Mouse (Mus musculus) midbrain, postnatal 0 days (tissue): ENCODE data around the gene Mbnl2. TPM values are rescaled to one million over a fixed set of nuclear protein-coding genes. Genes with fewer than 3 reads are reported as not detected.

Source experiments
- ATAC-seq: fragments of 200-750 bp; cut with Nextera tagmentation; 2 replicates; pipeline ENCODE4 v1.8.0; 2017; ENCODE audit warnings: moderate number of reproducible peaks, mild to moderate bottlenecking, moderate TSS enrichment, moderate library complexity; ENCODE audit not compliant: low FRiP score
- DNase-seq: peaks from one replicate; pipeline ENCODE4 v3.0.0-alpha.2; 2015; ENCODE audit warnings: low spot score
- H3K27ac ChIP-seq: fragments of 300-500 bp; sonication (generic); 2 replicates; pipeline ENCODE4 v1.5.1; 2014; ENCODE audit warnings: low read depth, mild to moderate bottlenecking, low read length, mixed read lengths
- H3K27me3 ChIP-seq: fragments of 300-500 bp; sonication (generic); 2 replicates; pipeline ENCODE4 v1.6.1; 2014; ENCODE audit warnings: low read length, control low read depth, mixed read lengths; ENCODE audit not compliant: insufficient read depth
- H3K36me3 ChIP-seq: fragments of 300-500 bp; sonication (generic); 2 replicates; pipeline ENCODE4 v1.6.1; 2014; ENCODE audit warnings: low read length, control low read depth, mixed read lengths; ENCODE audit not compliant: insufficient read depth
- H3K4me1 ChIP-seq: fragments of 300-500 bp; sonication (generic); 2 replicates; pipeline ENCODE4 v1.6.1; 2014; ENCODE audit warnings: mild to moderate bottlenecking, control low read depth, antibody characterized with exemption, low read length, mixed read lengths; ENCODE audit not compliant: insufficient read depth
- H3K4me2 ChIP-seq: fragments of 300-500 bp; sonication (generic); 2 replicates; pipeline ENCODE4 v1.6.1; 2014; ENCODE audit warnings: low read depth, mild to moderate bottlenecking, low read length, mixed read lengths; ENCODE audit not compliant: poor library complexity, severe bottlenecking
- H3K4me3 ChIP-seq: fragments of 300-500 bp; sonication (generic); 2 replicates; pipeline ENCODE4 v1.5.1; 2014; ENCODE audit warnings: low read depth, mild to moderate bottlenecking, low read length, moderate library complexity
- H3K9ac ChIP-seq: fragments of 300-500 bp; sonication (generic); replicated peaks from 2 replicates; pipeline ENCODE4 v1.6.1; 2014; ENCODE audit warnings: mild to moderate bottlenecking, low read length, moderate library complexity, mixed read lengths; ENCODE audit not compliant: poor library complexity, severe bottlenecking
- H3K9me3 ChIP-seq: fragments of 300-500 bp; sonication (generic); 2 replicates; pipeline ENCODE4 v1.6.1; 2016; ENCODE audit warnings: low read length, control low read depth
- CTCF ChIP-seq: IDR thresholded peaks from 2 replicates; pipeline ENCODE4 v1.5.1; 2016; ENCODE audit warnings: antibody characterized with exemption, mild to moderate bottlenecking
- WGBS: fragments of 180-500 bp; shearing (Covaris S2); extraction: QIAGEN DNeasy Blood & Tissue Kit; methylation state at CpG from one replicate; pipeline ENCODE4 v1.1.7; 2014; 5-methylcytosine and 5-hydroxymethylcytosine counted together
- polyA plus RNA-seq: library from polyadenylated mRNA; unstranded; fragments of >200 nt; fragmentation: Nextera tagmentation; extraction: Ambion mirVana; gene quantifications from 2 replicates; pipeline ENCODE4 v1.2.1, GENCODE M21; 2015
- total RNA-seq: library from RNA; depleted of rRNA; stranded (reverse); fragments of >200 nt; gene quantifications from 2 replicates; pipeline ENCODE4 v1.2.3, GENCODE M21; 2014

The Mbnl2 gene
- total and polyA plus RNA-seq, 2 experiments from 2014 or later, result 19.5 to 41.4 TPM

DNA sequence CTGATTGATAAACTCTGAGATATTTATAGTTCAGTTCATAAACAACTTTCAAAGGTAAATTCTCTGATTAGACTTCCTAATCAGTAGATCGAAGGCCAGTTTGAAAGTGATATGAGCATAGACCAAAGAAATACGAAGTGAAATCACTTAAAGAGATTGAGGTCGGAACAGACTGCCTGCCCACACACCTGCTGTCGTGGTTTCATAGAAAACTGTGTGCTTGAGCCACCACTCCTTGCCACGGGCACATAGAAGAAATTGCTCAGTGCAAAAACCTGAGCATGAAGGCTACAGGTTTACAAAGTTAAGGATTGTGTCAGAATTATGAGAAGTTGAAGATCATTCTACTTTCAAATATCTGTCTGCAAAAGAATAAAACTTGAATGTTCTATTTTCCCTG, 153.0 kb downstream of the Mbnl2 start:
- no peak for TF ChIP-seq CTCF
- Histone ChIP-seq H3K9me3 (0 out of 2 replicates have a peak, but pooled peaks cover 7% of the 10 kb centered on the region), H3K36me3 (peaks cover 5% of the 10 kb centered on the region), H3K4me2 (no peak overlapping the region), H3K4me3 (no peak overlapping the region), H3K9ac (no peak overlapping the region), H3K27me3 (no peaks in the 10 kb centered on the region), H3K4me1 (no peaks in the 10 kb centered on the region), H3K27ac (no peak overlapping the region)
- ATAC-seq (no peak), DNase-seq (no peak)
- WGBS, result 93% methylated on average over 5 of the region's 5 CpGs

DNA sequence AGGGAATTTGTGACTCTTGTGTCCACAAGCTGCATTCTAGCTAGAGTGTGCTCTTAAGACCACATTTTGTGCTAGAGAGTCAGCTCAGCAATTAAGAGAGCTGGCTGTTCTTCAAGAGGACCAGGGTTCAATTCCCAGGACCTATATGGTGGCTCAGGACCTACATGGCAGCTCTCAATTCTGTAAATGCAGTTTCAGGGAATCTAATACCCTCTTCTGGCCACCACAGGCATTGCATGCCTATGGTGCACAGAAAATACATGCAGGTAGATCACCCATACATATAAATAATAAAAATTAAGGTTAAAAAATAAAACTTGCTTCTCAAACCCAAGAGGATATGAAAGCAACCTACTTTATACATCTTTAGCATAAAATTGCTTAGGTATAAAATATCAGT, 157.3 kb downstream of the Mbnl2 start:
- no peaks in the 10 kb centered on the region for H3K9me3 ChIP-seq
- H3K4me3 ChIP-seq, result no peak overlapping the region
- no peak overlapping the region for H3K9ac ChIP-seq
- no peaks in the 10 kb centered on the region for H3K27me3 ChIP-seq
- ATAC-seq (no peak), DNase-seq (no peak)
- H3K27ac ChIP-seq, result no peak overlapping the region
- no peaks in the 10 kb centered on the region for H3K4me1 ChIP-seq
- peak; percentile 56 for TF ChIP-seq CTCF
- H3K4me2 ChIP-seq, result no peak overlapping the region
- H3K36me3 ChIP-seq, result no peaks in the 10 kb centered on the region

DNA sequence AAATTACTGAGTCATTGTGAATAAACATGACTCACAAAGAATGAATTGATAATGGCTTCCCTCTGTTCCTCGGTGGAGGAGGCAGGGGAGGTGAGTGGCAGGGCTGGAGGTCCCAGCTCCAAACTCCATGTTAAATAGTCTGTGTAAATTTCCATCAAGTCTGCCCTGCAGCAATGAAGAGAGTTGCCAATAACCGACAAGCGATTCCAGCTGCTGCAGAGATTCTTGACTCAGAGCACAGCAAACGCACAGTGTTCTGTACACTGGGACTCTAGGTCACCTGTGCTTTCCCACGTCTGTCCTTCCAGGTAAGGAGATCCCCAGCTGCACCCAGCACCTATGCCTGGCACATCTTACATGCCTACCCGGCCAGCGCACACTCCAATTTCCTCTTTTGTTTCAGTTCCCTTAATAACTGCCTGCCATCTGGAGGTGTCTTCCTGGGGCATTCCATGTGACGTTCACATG, 158.5 kb downstream of the Mbnl2 start:
- H3K27ac ChIP-seq, result no peak overlapping the region
- TF ChIP-seq CTCF, result no peak
- H3K4me3 ChIP-seq, result no peak overlapping the region
- no peaks in the 10 kb centered on the region for H3K36me3 ChIP-seq
- 65% methylated on average over 8 of the region's 8 CpGs for WGBS
- no peaks in the 10 kb centered on the region for H3K27me3 ChIP-seq
- no peak overlapping the region for H3K4me2 ChIP-seq
- no peak overlapping the region for H3K9ac ChIP-seq
- DNase-seq, result no peak
- no peaks in the 10 kb centered on the region for H3K9me3 ChIP-seq
- no peaks in the 10 kb centered on the region for H3K4me1 ChIP-seq
- ATAC-seq, result no peak

DNA sequence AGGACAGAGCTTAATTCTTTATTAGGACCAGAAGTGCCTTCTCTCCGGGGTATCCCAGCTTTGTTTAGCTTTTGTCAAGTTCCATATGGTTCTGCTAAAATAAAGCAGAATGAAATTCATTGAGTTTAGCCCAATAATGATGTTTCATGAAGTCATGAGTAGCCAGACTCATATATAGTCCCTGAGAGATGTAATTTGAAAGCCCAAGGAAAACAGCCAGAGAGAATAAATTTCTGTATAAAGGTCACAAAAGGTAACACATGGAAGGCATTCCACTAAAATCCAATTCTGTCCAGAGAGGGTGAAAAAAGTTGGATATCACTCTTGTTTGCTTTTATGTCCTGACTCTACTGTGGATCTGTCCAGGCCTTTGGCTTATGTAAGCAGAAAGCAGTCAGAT, 159.4 kb downstream of the Mbnl2 start:
- Histone ChIP-seq H3K36me3 (no peaks in the 10 kb centered on the region), H3K9me3 (no peaks in the 10 kb centered on the region), H3K4me2 (no peak overlapping the region), H3K27me3 (no peaks in the 10 kb centered on the region), H3K9ac (no peak overlapping the region), H3K4me3 (no peak overlapping the region), H3K4me1 (no peaks in the 10 kb centered on the region), H3K27ac (no peak overlapping the region)
- WGBS, result 77% methylated on average over 1 of the region's 1 CpGs
- TF ChIP-seq CTCF, result no peak
- ATAC-seq, result no peak
- no peak for DNase-seq

DNA sequence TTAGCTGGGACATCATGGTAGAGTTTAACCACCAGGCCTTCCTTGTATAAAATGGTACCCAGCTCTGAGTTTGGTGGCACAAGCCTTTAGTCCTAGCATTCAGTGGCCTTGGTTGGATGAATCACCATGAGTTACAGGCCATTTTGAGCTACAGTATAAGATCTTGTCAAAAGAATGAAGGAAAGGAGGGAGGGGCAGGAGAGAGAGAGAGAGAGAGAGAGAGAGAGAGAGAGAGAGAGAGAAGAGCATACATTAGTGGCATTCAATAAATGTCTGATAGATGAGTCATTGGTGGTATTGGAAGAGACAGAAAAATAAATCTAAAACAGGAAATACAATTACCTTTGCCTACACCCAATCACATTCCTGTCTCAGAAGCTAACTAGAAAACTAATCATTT, 165.2 kb downstream of the Mbnl2 start:
- no peak overlapping the region for H3K9ac ChIP-seq
- H3K36me3 ChIP-seq, result no peaks in the 10 kb centered on the region
- H3K9me3 ChIP-seq, result no peaks in the 10 kb centered on the region
- DNase-seq (no peak), ATAC-seq (no peak)
- no peak overlapping the region for H3K27ac ChIP-seq
- no peaks in the 10 kb centered on the region for H3K4me1 ChIP-seq
- no peaks in the 10 kb centered on the region for H3K27me3 ChIP-seq
- no peak for TF ChIP-seq CTCF
- no peak overlapping the region for H3K4me2 ChIP-seq
- no peak overlapping the region for H3K4me3 ChIP-seq

DNA sequence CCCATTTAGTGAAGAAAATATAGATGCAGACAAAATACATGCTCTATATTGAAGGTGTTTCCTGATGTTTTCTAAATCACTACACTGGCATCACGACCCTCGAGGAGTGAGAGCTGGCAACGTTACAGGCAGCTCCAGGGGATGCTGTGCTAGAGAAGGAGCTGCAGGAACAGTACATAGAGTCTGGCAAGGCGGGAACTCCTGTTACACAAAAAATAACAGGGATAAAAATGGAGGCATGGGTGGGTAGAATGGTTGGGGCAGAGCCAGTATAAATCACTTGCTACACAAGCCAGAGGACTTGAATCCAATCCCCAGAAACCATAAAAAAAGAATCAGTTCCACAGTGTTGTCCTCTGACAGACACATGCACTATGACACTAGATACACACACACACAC, 165.8 kb downstream of the Mbnl2 start:
- Histone ChIP-seq H3K4me2 (no peak overlapping the region), H3K4me3 (no peak overlapping the region), H3K9me3 (no peaks in the 10 kb centered on the region), H3K4me1 (no peaks in the 10 kb centered on the region), H3K36me3 (no peaks in the 10 kb centered on the region), H3K27me3 (no peaks in the 10 kb centered on the region), H3K27ac (no peak overlapping the region), H3K9ac (no peak overlapping the region)
- no peak for TF ChIP-seq CTCF
- DNase-seq, result no peak
- WGBS, result 76% methylated on average over 4 of the region's 4 CpGs
- ATAC-seq, result no peak
